ENCODE assay signal across 8 mouse cellular contexts in genomic region chr12:26456028-26456698, GRCm38 (mm10). TPM values are rescaled to one million over a fixed set of nuclear protein-coding genes. Genes with fewer than 3 reads are reported as not detected.
A peak's percentile ranks its signal among the peaks of the same experiment; 100 is the strongest.
DNase-seq lines count a peak whose midpoint lies in the region; ATAC-seq lines count a peak whose summit lies in the region.

Gene Rsad2 (minus strand): TSS chr12:26456452.

- 24% methylated on average over 13 of the region's 13 CpGs for WGBS in intestine, embryonic 14.5 days
- WGBS in liver, embryonic 13.5 days (ENCODE audit: insufficient replicate concordance) = 50% methylated on average over 13 of the region's 13 CpGs
- 53% methylated on average over 13 of the region's 13 CpGs for WGBS in neural tube, embryonic 12.5 days

- H3K27me3 ChIP-seq in intestine, embryonic 14.5 days (replicated peaks; ENCODE audit: control insufficient read depth, insufficient read depth, low read length) = no peaks in the 10 kb centered on the region
- no peaks in the 10 kb centered on the region for H3K27me3 ChIP-seq in liver, embryonic 13.5 days
- no peaks in the 10 kb centered on the region for H3K27me3 ChIP-seq in neural tube, embryonic 12.5 days (replicated peaks)

- no peaks in the 10 kb centered on the region for H3K9me3 ChIP-seq in intestine, embryonic 14.5 days (ENCODE audit: control insufficient read depth, low read length)
- H3K9me3 ChIP-seq in liver, embryonic 13.5 days (replicated peaks) = no peaks in the 10 kb centered on the region
- H3K9me3 ChIP-seq in neural tube, embryonic 12.5 days = no peaks in the 10 kb centered on the region

- H3K4me1 ChIP-seq in intestine, embryonic 14.5 days (replicated peaks; ENCODE audit: control insufficient read depth, insufficient read depth, low read length) = peaks cover 16% of the 10 kb centered on the region
- H3K4me1 ChIP-seq in liver, embryonic 13.5 days (replicated peaks) = peaks cover 30% of the 10 kb centered on the region
- H3K4me1 ChIP-seq in neural tube, embryonic 12.5 days = peaks cover 9% of the 10 kb centered on the region; the same call in 1 of the 2 replicates

- no peaks in the 10 kb centered on the region for H3K36me3 ChIP-seq in intestine, embryonic 14.5 days (ENCODE audit: control insufficient read depth, insufficient read depth, low read length)
- no peaks in the 10 kb centered on the region for H3K36me3 ChIP-seq in liver, embryonic 13.5 days
- H3K36me3 ChIP-seq in neural tube, embryonic 12.5 days = no peaks in the 10 kb centered on the region

- no peak within 1 kb of the TSS for H3K4me3 ChIP-seq in intestine, embryonic 14.5 days (ENCODE audit: low read depth, low read length)
- no peak within 1 kb of the TSS for H3K4me3 ChIP-seq in liver, embryonic 13.5 days (replicated peaks)
- H3K4me3 ChIP-seq in neural tube, embryonic 12.5 days = no peak within 1 kb of the TSS

- no peak within 1 kb of the TSS for H3K27ac ChIP-seq in intestine, embryonic 14.5 days (ENCODE audit: low read depth)
- H3K27ac ChIP-seq in liver, embryonic 13.5 days = peak within 1 kb of the TSS; percentile 1; the same call in 1 of the 2 replicates
- no peak within 1 kb of the TSS for H3K27ac ChIP-seq in neural tube, embryonic 12.5 days

- peak; percentile 41 for DNase-seq in ovary, postnatal 14 days (ENCODE audit: low spot score)
- DNase-seq in ovary, adult 18-20 months (ENCODE audit: low spot score) = no peak
- peak; percentile 34 for DNase-seq in c-Kit-negative CD71-positive TER-119-positive erythroid progenitor cells, embryonic 14.5 days (ENCODE audit: low read depth, low spot score)
- DNase-seq in gastrocnemius, postnatal 25 days = peak; percentile 69
- peak; percentile 66 for DNase-seq in intestine, embryonic 14.5 days (ENCODE audit: low spot score)
- no peak for DNase-seq in liver, embryonic 13.5 days
- DNase-seq in thymus, postnatal 4 days = peak; percentile 84

- peak; percentile 91 for ATAC-seq in intestine, embryonic 14.5 days (replicated peaks; ENCODE audit: low FRiP score, low TSS enrichment, low read depth)
- ATAC-seq in liver, embryonic 13.5 days (ENCODE audit: low read depth) = peak; percentile 77
- peak; percentile 71 for ATAC-seq in neural tube, embryonic 12.5 days (ENCODE audit: low FRiP score, low read depth)

- H3K9ac ChIP-seq in intestine, embryonic 14.5 days (ENCODE audit: low read length) = no peak within 1 kb of the TSS
- H3K9ac ChIP-seq in liver, embryonic 13.5 days = no peak within 1 kb of the TSS
- no peak within 1 kb of the TSS for H3K9ac ChIP-seq in neural tube, embryonic 12.5 days

- H3K4me2 ChIP-seq in intestine, embryonic 14.5 days (ENCODE audit: low read length) = peak within 1 kb of the TSS; percentile 40
- H3K4me2 ChIP-seq in liver, embryonic 13.5 days = peak within 1 kb of the TSS; percentile 38
- H3K4me2 ChIP-seq in neural tube, embryonic 12.5 days (replicated peaks) = peak within 1 kb of the TSS; percentile 33

RNA-seq across cellular contexts. Expression of gene Rsad2, which starts in this region (rescaled TPM):
- total RNA-seq in gastrocnemius, postnatal 25 days (2021) = under 1 TPM; 0.72 to 0.99 TPM
- polyA plus RNA-seq in intestine, embryonic 14.5 days (2014; fragmentation: Nextera tagmentation; extraction: Ambion mirVana) = 1.1 and 1.8 TPM in 2 replicates
- polyA plus RNA-seq in liver, embryonic 13.5 days (2015; fragmentation: Nextera tagmentation; extraction: Ambion mirVana) = 1.3 and 2.0 TPM in 2 replicates
- 0.60 and 0.67 TPM in 2 replicates for polyA plus RNA-seq in neural tube, embryonic 12.5 days (2016; fragmentation: Nextera tagmentation; extraction: Ambion mirVana)

Comparison
In these comparisons a context has a peak if more than half of its experiments do, and no peak if none do; other contexts are left out.
1. DNase-seq: peak in ovary, postnatal 14 days (single experiment), c-Kit-negative CD71-positive TER-119-positive erythroid progenitor cells, embryonic 14.5 days (single experiment), intestine, embryonic 14.5 days (single experiment) and thymus, postnatal 4 days (single experiment); none in ovary, adult 18-20 months (single experiment) and liver, embryonic 13.5 days (single experiment).
2. Peak in DNase-seq in gastrocnemius, postnatal 25 days; RNA of the gene not detected or under 1 TPM.
3. Peak in ATAC-seq and H3K4me2 ChIP-seq in neural tube, embryonic 12.5 days; RNA of the gene not detected or under 1 TPM.
4. Peak in every context shown above with its lines, with median percentiles within 50 percentile points of each other: ATAC-seq and H3K4me2 ChIP-seq.